Mouse (Mus musculus): ENCODE data around the gene Pld3.

DNA sequence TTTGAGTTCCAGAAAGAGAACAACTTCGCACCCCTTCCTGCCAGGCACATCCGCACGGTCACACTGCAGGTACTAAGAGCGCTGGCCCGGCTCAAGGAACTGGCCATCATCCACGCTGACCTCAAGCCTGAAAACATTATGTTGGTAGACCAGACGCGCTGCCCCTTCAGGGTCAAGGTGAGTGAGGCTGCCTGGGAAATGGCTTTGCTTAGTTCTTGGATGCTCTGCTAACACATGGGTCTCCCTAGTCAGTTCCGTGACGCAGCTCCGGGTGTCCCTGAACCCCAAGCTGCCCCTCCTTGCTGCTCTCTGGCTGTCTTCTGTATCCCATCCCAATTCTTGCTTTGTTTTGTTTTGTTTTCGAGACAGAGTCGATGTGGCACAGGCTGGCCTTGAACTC, 29.2 kb downstream of the Pld3 start:
- TF ChIP-seq CTCF (IDR thresholded peaks at IDR 0.05; ENCODE audit: extremely low read depth, insufficient read depth, insufficient read length, insufficient replicate concordance) (no peak), POLR2A (IDR thresholded peaks at IDR 0.05; ENCODE audit: low read depth, low read length) (no peak)

Measured in spleen, adult 2 months (tissue).